Mouse (Mus musculus): ENCODE measurements around the gene Plin4.
"Not testable (repeated sequence)": the region's sequence is repeated elsewhere in the genome, so short reads cannot be mapped to it uniquely, and the experiment has no call there.

The Plin4 gene

DNA sequence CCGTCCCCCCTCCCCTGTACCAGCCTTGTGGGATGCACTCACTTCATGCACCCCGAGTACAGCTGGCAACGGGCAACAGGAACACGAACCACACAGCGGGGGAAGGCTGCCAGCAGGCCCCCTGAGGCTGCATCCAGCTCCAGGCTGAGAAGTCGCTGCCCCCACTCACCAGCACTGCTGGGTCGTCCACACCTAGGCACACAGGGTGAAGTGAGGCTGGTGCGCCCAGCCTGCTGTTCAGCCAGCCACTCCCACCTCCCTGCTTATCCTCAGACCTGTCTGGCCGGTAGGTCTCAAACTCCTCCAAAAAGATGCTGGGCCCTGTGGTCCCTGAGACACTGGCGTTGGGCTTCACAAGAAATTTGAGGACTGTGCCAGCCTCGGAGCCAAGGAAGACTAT, 16.6 kb upstream of the Plin4 start:
- no peak for DNase-seq (ENCODE audit: low spot score in 2 of 2)

DNA sequence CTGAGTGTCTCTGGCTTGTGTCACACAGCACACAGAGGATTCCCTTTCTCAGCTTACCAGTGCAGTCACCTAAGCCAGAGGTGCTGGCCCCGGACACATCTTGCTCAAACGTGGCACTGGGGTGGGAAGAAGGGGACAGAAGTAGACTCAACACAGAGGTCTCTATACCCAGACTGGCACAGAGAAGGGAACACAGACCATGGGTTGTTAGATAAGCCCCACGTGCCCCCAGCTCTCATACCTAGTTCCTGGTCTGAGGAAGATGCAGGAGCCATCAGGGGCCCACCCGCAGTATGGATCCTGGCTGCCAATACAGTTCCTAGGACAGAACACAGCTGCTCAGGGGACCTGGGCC, 15.7 kb upstream of the Plin4 start:
- no peak for DNase-seq (ENCODE audit: low spot score in 2 of 2)

- peak in 1 of 2 experiments; percentile 52 for DNase-seq (ENCODE audit: low spot score in 2 of 2)
These were observed 15.0 kb upstream of the Plin4 start for GRCm38 (mm10) chr17:56124377-56125275.

DNA sequence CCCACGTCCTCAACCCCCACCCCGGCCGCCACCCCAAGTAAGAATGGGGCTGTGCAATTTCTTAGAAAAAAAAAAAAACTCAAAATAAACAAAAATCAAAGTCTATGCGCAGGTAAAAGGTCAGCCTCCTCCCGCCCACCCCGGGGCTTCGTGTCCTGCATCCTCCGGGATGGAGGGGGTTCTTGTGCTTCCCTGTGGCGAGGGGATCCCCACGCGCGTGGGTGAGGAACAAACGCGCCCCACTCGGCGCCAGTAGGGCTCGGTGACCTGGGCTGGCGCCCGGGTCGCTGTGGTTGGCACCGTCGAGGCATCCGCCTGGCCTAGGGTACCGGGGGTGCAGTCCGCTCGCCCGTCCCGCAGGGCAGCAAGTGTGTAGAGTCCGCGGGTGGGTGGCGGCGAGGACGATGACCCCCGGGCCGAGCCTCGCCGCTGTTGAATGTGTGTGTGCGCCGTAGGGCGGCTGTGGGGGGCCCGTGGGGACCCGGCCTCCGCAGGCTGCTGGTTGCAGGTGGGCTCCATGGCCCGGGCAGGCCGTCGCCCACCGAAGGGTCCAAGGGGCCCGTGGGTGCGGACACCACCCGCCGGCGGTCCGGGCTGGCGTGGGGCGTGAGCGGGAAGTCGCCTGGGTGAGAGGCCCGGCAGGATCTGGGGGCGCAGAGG, 14.2 kb upstream of the Plin4 start:
- no peak for DNase-seq (ENCODE audit: low spot score in 2 of 2)

- DNase-seq (ENCODE audit: low spot score in 2 of 2) = no peak
These were observed 13.6 kb upstream of the Plin4 start for GRCm38 (mm10) chr17:56123161-56123560.

DNA sequence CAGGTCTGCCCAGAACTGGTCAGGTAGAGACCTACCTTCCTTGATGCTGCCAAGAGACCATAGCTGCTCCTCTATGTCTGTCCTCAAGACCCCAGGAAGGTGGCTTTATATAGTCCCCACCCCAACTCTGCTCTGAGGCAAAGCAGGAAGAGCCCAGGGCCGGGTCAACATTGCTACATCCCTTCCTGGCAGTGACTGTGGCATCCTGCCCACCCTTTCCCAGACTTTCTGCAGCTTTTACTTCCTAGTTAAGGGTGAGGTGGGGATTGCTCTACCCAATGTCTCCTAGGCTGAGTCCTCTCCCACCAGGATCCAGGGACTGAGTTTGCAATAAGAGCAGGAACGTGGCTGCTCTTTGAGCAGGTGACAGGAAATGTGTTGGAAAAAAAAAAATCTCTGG, 12.2 kb upstream of the Plin4 start, which contains the start of gene Lrg1:
Gene Lrg1, minus strand, starts transcription at position 176 of the 400 bp plus-strand sequence.
- no peak for DNase-seq (ENCODE audit: low spot score in 2 of 2)

DNA sequence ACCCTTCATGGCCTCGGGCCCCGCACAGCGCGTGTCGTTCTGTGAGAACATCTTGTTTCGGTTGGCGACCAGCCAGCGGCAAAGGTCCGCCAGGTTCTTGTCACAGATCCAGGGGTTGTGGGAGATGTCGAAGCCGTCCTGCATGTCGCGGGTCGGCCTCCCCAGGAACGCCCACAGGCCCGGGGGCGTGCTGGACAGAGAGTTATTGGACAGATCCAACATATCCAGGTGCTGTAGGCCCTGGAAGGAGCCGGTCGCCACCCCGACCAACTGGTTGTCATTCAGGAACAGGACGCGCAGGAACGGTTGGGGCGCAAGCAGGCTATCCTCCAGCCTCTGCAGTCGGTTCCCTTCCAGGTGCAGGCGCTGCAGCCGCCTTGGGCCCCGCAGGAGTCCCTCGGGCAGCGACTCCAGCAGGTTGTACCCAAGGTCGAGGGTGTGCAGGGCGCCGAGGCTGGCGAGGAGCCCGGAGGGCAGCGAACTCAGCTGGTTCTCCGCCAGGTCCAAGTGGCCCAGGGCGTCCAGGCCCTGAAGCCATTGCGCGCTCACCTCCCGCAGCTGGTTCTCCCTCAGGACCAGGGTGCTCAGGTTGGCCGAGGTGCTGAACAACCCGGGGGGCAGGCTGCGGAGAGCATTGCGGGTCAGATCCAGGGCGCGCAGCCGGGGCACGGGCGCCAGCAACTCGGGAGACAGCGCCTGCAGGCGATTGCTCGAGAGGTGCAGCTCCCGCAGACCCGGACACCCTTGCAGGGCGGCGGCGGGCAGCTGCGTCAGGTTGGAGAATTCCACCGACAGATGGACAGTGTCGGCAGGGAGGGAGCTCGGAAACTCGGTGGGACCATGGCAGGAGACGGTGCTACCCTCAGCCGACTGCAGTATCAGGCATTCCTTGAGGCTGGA, 10.6 kb upstream of the Plin4 start:
- DNase-seq (ENCODE audit: low spot score in 2 of 2) = no peak

DNA sequence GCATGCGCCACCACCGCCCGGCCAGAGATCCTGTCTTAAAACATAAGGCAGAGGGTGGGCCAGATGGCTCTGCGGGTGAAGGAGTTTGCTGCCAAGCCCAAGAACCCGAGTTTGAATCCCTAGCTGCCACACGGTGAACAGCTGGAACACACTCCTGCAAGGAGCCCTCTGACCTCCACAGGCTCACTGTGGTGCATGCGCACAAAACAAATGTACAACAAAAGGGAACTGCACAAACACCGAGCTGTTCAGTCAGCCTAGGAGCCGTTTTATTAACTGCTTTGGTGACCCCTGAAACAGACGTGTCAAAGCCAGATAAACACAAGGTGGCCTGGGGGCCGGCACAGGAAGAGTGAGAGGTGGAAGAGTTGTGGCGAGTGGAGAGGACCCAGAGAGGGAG, 9.8 kb upstream of the Plin4 start:
- DNase-seq (ENCODE audit: low spot score in 2 of 2) = no peak

GRCm38 (mm10) chr17:56117251-56117710, 7.7 kb upstream of the Plin4 start, which contains the start of gene Plin5:
Gene Plin5, minus strand, starts transcription at chr17:56117596.
- DNase-seq (ENCODE audit: low spot score in 2 of 2) = no peak

DNA sequence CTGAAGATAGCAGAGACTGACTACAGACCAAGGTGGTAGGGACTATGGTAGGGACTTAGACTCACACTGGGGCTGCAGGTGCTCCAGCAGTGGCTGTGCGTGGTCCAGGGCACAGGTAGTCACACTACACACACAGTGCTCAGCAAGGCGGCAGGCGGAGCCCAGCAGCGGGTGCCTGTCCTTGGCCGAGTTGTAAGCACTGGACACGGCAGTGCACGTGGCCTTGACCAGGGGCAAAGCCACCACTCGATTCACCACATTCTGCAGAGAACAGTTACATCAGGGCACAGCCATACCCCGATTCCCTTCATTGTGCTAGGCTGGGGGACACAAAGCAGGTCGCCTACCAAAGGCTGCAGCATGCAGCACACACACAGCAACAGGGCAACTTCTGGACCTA, 6.6 kb upstream of the Plin4 start:
- no peak for DNase-seq (ENCODE audit: low spot score in 2 of 2)

DNA sequence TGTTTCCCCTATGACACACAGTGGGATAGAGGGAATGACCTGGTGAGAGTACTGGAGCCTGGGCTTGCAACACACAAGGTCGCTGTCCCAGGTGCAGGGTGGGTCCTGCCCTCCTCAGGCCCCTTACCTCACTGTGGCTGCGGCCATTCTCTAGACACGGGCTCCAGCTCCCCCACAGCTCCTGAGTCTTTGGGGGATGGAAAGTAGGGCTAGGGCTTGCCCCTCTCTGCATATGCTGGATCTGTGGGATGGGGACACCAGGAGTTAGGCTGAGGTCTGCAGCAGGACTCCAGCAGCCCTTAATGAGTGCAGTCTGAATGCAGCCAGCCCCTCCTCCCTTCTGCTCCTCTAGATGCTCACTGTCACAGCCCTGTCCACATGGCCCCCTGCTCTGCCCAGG, 3.1 kb upstream of the Plin4 start:
- DNase-seq (ENCODE audit: low spot score in 2 of 2) = no peak

DNA sequence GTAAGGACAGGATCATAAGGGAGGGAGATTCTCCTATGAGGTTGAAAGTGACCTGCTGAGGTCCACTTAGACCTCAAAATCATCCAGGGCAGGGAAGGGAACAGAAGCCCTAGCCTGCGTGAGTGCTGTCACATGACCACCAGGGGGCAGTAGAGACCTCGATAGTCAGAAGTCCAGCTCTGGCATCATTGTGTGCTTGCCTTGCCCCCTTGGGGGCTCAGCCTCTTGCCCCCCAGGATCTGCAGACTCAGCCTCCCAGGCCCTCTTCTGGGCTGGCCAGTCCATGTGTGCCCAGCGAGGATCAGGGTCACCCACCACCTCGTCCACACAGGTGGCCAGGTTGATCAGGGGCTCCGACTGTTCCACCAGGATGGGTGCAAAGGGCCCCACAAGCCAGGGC, 2.3 kb upstream of the Plin4 start:
- peak; percentile 55 to 62 for DNase-seq (ENCODE audit: low spot score in 2 of 2)

- no peak for DNase-seq (ENCODE audit: low spot score in 2 of 2)
These were observed 1.4 kb upstream of the Plin4 start for GRCm38 (mm10) chr17:56111021-56111420.

DNA sequence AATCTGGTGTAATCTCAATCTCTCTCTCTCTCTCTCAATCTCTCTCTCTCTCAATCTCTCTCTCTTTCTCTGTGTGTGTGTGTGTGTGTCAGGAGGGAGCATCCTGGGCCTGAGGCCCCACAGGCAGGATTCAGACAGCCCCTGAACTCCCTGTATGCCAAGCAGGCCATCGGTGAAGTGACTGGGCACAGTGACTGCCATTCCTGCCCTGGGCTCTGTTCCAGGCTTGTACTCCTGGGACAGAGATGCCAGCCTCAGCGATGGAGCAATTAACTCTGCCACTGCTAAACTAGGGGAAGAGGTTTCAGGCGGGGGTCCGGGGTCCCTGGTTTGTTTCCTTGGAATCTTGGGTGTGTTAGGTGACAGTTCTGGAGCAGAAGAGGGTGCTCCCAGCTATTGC, 968 bp upstream of the Plin4 start:
- no peak for DNase-seq (ENCODE audit: low spot score in 2 of 2)

DNA sequence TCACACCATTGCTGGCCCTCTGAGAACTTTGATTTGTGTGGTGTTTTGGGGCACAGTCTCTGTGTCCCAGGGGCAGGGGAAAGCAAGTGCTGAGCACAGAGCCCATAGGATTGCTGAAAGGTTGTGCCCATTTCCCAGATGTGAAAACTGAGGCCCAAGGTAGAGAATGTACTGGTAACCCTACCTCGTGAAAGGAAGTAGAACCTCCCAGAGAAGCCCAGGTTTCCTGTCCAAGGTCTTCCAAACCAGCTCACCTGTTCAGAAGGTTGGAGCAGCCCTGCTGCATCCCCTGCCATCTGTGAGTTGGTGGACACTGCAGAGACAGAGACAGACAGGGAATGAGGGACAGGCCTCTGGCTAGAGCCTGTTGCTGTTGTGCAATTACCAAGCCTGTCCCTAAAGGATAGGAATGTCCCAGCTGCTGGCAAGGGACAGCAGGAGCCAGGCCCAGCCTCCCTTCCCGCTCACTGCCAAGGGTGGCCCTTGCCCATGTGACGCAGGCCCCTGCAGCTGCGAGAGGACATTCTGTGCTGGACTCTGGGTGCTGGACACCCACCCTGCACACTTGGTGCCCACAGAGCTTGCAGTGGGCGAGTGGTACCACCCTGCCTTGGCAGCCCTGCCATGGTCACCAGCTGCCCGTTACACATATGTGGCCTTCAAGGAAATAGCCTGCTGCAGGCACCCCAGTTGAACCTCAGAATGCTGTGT, 1.1 kb downstream of the Plin4 start:
- no peak for DNase-seq (ENCODE audit: low spot score in 2 of 2)

DNA sequence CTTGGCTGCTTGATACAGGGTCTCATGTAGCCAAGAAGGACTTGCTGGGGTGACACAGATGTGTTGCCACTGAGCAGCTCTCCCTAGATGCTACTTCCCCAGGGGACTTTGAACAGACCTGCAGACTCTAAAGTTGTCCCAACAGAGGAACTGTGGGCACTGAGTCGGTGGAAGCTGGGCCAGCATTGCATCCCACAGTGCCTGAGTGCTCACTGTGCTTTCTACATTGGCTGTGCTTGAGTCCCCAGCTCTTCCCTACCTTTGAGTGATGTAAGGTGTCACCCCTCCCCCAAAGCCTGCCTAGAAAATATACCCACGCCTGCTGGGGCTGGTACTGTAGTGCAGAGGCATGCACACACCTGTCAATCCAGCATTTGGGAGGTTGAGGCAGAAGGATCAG, 1.9 kb downstream of the Plin4 start:
- no peak for DNase-seq (ENCODE audit: low spot score in 2 of 2)

DNA sequence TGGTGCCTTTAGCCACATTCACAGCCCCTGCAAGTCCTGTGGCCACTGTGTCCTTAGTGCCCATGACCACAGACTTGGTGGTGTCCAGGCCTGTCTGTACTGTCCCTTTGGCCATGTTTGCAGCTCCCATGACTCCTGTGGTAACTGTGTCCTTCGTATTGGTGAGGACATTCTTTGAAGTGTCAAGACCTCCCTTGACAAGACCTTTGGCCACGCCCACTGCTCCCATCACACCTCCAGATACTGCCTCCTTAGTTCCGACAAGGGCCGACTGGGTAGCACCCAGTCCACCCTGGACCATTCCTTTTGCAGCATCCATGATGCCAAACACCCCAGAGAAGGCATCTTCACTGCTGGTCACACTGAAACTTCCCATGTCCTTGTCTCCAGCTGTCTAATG, 2.6 kb downstream of the Plin4 start:
- no peak for DNase-seq (ENCODE audit: low spot score in 2 of 2)

GRCm38 (mm10) chr17:56106436-56106835, 3.2 kb downstream of the Plin4 start:
- not testable (repeated sequence) for DNase-seq (ENCODE audit: low spot score in 2 of 2)

DNA sequence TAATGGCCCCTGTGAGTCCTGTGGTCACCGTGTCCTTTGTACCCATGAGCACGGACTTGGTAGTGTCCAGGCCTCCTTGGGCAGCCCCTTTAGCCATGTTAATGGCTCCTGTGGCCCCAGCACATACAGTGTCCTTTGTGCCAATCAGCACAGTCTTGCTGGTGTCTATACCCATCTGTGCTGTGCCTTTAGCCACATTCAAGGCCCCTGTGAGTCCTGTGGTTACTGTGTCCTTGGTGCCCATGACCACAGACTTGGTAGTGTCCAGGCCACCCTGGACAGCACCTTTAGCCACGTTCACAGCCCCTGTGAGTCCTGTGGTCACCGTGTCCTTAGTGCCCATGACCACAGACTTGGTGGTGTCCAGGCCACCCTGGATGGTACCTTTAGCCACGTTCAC, 4.8 kb downstream of the Plin4 start:
- not testable (repeated sequence) for DNase-seq (ENCODE audit: low spot score in 2 of 2)

DNA sequence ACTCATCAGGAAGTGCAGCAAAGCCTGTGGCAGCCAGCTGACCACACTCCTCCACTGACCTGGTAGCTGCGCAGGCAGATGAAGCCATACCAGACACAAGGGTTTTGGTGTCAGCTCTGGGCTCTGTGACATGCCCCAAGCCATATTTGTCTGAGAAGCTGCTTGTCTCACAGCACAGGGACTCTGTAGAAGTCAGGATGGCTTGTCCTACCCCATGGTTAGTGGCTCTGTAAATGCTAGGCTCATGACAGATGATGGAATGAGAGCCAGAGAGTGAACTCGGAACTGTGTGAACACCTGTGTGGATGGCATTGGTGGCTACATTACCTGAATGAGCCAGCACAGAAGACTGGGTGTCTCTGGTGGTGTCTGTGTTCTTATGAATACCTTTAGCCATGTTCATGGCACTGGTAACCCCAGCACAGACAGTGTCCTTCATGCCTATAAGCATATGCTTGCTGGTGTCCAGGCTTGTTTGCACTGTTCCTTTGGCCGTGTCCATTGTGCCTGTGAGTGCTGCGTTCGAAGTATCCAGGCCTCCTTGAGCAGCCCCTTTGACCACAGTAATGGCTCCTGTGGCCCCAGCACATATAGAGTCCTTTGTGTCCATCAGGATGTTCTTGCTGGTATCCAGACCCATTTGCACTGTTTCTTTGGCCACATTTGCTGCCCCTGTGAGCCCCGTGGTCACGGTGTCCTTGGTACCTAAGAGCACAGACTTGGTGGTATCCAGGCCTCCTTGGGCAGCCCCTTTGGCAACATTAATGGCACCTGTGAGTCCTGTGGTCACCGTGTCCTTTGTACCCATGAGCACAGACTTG, 5.9 kb downstream of the Plin4 start:
- no peak for DNase-seq (ENCODE audit: low spot score in 2 of 2)

DNA sequence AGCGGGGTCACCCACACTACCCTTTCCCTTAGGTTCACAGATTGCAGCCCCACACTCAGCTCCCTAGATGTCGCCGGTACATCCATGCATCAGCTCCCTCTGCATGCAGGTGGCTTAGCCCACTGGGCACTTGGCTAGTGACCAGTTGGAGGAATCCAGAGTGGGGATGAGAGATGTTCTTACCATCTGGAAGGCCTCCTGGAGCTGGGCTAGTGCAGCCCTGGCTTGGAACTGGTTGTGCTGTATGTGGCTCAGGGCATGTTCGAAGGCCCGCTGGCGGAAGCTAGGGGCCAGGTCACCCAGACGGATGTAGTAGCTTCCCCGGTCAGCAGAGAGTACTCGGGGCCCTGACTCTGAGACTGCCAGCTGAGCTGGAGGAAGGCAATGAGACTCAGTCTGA, 6.7 kb downstream of the Plin4 start:
- no peak for DNase-seq (ENCODE audit: low spot score in 2 of 2)
